Mouse (Mus musculus): Measurements from ENCODE around the gene Pah. TPM values are rescaled to one million over a fixed set of nuclear protein-coding genes. Genes with fewer than 3 reads are reported as not detected.
A peak's percentile ranks its signal among the peaks of the same experiment; 100 is the strongest.

The Pah gene
- total RNA-seq, 2 experiments from 2014 or later, result not detected

DNA sequence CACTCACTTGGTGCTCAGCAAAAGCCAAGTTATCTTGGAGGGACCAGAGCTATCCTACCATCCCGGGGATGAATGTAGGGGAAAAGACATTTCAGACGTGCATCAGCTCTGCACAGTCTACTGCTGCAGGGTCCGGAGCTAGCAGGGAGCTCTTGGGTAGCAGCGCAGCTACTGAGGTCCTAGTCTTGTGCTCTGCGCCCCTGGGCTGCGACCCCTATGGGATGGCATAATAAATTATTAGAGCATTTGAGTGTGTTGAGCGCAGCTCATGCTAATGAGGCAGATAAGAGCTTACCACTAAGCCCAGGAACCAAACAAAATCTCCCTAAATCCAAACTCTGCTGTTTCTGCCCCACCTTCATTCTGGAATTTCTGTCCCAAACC, 19.9 kb upstream of the Pah start:
- intact Hi-C loops (cut with DNase I), result loop anchor here (5.0 kb wide), 1 partner anchor 409 kb away; no protein-coding TSS in a partner anchor
- DNase-seq, result no peak

DNA sequence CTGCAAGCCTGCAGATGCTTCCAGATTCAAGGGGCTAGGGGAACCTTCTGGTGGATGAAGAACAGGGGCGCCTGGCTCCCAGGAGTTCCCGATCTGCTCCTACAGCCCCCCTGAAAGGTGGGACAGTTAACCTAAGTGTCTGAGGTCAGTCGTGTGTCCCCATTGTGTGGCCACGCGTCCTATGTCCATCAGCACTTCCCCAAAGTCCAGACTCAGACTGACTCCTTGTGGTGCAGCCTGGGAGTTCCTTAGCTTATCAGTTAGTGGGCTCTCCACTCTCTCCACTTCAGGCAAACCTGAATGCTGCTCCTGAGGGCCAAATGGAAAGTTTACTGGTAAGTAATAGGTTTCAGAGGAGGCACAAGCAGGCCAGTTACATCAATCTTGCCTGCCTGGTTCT, 19.3 kb upstream of the Pah start:
- DNase-seq, result no peak
- intact Hi-C loops (cut with DNase I), result loop anchor here (5.0 kb wide), 1 partner anchor 410 kb away; no protein-coding TSS in a partner anchor

DNA sequence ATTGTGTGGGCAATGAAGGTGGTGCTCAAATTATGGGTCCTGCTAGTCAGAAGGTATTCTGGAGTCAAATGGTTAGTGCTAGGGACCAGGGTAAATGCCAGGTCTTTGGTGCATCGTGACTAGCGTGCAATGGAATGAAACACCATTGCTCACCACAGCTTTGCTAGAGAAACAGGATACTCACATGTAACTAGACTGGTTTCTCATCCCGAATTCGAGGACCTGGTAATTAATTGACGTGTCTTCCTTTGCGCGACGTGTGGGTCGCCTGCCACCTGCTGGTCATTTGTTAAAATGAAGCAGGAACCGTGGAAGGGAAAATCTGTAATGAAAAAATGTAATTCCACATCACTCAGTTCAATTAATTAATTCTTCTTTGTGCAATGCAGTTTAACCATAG, 17.6 kb upstream of the Pah start:
- intact Hi-C loops (cut with DNase I), result loop anchor here (1.0 to 5.0 kb wide), 2 partner anchors 412 to 479 kb away; no protein-coding TSS in a partner anchor
- peak; percentile 66 for DNase-seq

DNA sequence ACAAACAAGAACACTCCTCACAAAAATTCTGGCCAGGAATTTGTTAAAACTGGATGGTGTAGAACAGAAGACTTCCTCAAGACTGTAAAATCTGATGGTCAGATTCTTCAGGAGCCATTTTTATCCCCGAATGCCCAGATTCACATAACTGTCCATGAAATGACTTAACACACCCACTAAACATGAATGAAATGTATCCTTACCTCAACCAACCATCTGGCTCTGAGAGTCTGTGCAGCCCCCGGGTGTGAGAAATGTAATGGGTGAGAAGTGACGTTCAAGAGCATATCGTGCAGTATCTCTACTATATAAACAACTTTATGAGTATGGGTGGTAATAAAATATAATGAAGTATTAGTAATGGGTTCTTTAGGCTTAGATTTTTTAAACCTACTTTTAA, 13.0 kb upstream of the Pah start:
- no peak for DNase-seq
- intact Hi-C loops (cut with DNase I), result no loop called here

DNA sequence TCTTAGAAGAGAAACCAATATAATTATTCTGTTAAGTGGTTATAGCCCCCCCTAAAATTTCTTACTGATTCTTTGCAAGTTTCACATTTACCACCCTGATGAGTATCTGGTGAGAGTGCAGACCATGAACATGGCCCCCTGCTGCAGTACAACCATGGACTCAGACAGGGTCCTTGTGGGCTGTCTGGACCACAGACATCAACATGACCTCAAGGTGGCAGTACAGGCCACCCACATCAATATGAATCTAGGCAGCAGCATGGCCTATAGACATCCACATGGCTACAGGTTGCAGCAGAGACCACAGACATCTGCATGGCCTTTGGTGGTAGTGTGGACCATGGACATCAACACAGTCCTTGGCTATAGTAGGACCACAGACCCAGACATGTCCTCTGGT, 8.5 kb upstream of the Pah start:
- DNase-seq, result no peak
- intact Hi-C loops (cut with DNase I), result no loop called here

DNA sequence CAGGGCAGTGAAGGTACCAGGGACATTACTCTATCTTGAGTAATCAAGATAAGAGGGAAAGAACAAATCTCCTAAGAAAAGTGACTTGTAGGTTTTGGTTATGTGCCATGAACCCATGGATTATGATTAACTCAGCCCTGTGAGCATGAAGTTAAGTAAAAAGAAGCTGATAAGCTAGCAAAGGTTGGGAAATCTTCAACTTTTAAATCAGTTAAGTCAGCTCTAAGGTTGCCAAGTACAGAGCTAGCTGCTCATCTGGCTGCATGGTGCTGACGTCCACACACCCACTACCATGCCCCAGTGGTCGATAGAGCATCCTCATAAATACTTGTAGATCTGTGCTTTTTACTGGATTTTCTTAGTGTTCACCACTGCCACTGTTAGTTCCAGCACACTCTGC, 3.0 kb upstream of the Pah start:
- intact Hi-C loops (cut with DNase I), result no loop called here
- no peak for DNase-seq

DNA sequence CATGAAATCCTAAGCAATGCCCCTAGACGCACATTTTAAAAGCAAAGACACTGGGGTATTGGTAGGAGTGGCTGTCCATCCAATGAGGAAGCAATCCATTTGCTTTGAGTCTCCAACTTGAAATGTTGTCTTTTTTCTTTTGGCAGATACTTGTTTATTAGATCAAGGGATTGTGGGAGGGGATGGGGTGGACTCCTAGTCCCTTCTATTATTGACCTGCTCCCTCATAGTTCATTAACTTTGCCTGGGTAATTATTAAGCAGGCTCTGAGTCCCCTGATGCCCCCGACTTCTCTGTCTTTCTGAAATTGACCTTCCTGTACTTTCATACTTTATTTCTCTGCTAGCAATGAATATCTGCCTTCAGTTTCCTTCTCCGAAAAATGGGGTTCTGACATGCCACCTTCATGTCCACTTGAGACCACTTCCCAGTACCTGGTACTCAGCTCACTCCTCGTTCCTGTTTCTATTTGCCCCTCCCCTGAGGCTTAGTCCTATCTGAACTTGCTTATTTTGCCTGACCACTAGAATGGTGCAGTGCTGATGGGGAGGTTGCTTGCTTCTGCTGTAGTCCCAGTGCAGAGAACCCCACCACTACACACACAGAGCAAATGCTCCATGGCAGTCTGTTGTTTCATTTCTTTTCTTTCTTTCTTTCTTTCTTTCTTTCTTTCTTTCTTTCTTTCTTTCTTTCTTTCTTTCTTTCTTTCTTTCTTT, 1.0 kb upstream of the Pah start:
- intact Hi-C loops (cut with DNase I), result no loop called here
- DNase-seq, result no peak

DNA sequence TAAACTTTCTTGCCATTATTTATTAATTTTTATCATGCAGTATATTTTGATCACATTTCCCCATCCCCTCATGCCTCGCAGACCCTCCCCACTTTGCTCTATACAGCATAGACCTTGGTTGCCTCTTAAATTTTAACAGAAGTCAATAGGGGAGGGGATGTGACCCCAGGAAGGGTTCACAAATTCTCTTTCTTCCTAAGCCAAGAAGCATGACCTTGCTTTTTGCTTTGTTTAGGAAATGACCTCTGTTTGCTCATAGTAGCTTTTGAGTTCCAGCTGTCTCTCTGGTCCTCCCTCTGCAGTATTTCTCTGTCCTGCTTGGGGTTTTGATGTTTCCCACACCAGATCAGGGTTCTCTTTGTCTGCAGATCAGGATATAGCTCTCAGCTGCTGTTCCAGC, 12.6 kb downstream of the Pah start:
- intact Hi-C loops (cut with DNase I), result no loop called here
- no peak for DNase-seq

DNA sequence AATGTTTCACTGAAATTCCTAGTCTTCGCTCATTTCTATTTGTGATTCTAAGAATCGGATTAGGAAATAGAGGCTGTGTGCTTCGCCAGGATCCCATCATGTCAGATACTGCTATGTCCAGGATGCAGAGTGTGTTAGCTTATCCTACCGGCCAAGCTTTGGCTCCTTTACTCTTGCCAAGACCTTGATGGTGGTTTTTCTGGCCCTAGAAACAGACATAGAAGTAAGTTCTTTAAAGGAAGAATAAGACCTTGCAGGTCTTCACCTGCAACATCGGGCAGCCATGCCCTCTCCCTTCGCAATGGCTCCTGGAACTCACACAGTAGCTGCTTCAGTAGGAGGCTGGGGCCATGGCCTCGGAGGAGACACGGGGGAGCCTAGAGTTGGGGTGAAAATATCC, 24.2 kb downstream of the Pah start:
- intact Hi-C loops (cut with DNase I), result no loop called here

DNA sequence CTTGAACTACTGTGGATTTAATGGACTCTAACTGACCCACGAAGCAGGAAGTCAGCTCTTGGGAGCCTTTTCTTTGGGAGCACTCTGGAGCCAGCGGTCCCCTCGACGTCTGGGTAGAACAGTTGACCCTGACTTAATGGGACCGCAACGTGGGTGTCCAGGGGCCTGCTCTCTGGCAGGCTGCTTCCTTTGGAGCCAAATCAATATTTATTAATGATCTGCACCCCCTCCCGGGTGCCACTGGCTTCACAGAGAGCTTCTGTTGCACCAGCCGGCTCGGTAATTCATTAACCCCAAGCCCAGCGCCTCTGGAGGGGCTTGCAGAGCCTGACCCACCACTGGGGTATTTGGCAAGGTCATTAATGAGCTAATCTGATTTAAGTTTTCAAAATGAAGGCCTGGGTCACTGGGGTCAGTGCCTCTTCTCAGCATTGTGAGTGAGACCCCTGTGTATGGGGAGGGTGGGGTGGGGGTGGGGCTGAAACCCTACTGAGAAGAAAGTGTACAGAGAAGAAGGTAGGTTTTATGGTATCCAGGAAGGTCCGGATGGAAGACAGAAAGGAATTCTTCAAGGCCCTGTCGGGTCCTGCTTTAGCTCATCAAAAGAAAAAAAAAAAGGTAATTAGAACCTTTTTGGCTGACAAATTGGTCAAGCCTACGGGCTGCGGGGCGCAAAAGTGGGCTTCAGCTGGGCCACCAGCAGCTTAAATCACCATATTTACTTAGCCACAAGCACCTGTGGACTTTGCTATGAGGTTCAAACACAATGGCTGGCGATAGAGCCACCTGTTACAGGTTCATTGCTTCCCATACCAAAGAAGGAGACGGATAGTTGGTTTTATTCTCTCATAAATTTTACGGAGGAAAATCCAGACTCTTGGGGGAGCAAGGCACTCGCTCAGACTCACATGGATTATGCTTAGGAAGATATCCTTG, 25.0 kb downstream of the Pah start:
- no peak for DNase-seq
- intact Hi-C loops (cut with DNase I), result no loop called here

More for the DNA sequence above, 24.2 kb downstream of the Pah start:
- no peak for DNase-seq

DNA sequence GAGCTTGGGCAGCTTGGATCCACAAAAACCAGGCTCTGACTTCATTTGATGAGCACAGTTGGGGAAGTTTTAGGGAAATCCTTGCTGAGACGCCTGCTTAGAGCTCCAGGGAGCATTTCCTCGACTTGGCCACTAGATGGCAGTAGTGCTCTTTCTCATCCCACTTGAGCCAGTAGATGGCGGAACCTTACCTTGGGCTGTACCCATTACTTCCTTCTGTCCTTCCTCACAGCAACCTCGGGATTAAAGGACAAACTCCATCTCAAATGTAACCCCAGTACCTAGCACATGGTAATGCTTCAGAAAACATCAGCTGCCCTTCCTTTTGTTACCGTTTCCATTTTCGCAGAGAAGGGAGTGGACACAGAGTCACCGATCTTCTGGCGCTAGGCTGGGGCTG, 31.1 kb downstream of the Pah start:
- intact Hi-C loops (cut with DNase I), result loop anchor here (5.0 kb wide), 1 partner anchor 775 kb away; no protein-coding TSS in a partner anchor
- peak; percentile 12 for DNase-seq

DNA sequence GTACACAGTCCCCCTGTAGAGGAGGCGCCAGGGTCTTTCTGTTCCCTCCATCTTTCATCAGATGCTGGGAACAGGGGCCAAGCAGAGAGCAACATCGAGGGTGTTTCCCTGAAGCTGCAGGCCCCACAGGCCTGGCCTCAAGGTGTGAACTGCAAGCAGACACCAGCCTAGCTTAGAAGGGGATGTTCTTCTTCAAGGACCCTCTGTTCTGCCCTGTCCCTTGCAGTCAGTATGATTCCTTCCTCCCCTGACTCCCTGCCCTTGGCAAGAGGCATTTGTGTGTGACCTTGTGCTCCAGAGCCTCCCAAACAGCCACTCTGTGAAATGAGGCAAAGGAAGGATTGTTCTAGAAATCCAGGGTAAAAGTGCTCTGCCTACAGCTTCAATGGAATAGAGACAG, 34.8 kb downstream of the Pah start:
- intact Hi-C loops (cut with DNase I), result no loop called here
- no peak for DNase-seq

DNA sequence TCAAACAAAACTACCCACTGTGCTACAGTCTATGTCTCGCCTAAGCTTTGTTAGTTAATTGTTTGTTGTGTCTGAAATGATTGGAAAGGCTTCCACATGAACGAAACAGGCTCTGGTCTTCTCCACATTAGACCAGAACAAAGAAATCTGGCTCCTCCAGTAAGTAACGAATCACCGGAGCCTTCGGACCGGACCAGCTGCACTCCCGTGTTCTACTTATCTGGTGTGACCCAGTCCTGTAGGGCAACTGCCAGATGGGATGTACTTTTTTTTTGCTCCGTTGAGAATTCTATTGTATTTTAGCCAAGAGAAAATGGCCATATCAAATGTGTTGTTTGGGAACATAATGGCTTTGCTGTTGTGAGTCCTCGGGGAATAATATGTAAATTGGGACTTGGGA, 42.2 kb downstream of the Pah start:
- DNase-seq, result no peak
- intact Hi-C loops (cut with DNase I), result no loop called here

DNA sequence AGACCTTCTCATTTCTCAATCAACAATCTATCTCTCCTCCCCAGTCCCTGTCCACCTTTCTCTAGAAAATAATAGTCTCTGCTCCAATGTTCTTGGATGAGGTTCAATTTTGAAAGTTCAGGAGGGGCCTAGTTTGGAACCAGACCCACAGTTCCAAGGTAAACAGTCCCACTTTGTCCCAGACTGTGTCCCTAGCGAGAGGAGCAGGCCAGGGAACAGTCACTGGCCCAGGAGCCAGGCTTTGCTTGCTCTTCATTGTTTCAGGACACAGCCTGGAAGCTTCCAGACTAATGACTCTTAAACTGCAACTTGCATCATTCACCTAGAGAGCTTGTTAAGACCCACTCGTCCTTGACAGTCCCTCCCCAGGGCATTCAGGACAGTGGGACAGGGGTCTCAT, 44.1 kb downstream of the Pah start:
- intact Hi-C loops (cut with DNase I), result no loop called here
- no peak for DNase-seq

DNA sequence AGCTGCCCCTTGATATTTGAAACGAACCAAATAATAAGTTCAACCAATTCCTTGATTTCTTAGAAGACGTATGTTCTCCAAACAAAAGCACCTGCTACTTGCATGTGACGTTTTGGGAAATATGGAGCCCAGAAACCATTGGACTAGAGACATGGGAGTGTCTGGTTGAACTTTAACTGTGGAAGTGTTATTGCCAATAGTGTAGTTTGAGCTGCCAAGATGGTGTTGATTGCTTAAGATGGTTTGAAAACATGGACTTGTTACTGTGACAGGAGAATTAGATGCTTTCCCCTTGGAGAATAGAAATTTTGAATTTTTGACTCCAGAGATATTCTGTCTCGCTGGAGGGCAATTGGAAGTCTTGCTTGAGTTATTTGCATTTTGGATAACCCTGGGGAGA, 50.9 kb downstream of the Pah start:
- intact Hi-C loops (cut with DNase I), result no loop called here

DNA sequence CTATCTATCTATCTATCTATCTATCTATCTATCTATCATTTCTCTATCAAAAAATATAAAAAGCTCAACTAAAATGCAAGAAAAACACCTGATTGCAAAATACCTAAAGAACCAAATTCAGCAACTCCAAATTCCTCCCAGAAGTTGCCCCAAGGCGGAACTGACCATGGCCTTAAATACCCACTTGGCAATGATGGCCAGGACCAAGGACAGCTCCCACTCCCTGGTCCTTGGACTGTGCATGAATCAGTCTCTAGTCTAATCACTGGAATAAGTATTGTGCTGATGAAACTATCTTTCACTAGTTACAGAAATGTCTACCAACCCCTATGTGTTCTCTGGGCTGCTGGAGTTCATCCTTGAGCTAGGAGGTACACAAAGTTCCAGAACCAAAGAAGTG, 65.1 kb downstream of the Pah start:
- DNase-seq, result no peak
- intact Hi-C loops (cut with DNase I), result no loop called here

More for the DNA sequence above, 50.9 kb downstream of the Pah start:
- DNase-seq, result no peak

DNA sequence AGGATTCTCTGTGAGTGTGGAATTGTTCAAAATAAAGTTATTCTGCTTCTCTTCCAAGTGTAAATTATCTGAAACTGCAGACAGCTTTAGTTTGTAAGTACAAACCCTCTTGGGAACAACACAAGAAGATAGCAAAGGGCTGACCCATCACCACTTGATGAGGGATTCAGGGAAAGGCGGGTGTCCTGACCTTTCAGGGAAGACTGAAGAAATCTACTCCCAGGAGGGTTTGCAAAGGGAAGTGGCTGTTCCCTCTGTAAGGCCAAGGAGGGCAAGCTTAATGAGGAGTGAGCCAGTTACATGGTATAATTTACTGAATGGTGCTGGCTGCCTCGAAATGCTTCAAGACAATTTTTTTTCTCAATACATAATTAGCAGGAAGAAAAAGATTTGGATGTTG, 72.3 kb downstream of the Pah start:
- no peak for DNase-seq
- intact Hi-C loops (cut with DNase I), result no loop called here

DNA sequence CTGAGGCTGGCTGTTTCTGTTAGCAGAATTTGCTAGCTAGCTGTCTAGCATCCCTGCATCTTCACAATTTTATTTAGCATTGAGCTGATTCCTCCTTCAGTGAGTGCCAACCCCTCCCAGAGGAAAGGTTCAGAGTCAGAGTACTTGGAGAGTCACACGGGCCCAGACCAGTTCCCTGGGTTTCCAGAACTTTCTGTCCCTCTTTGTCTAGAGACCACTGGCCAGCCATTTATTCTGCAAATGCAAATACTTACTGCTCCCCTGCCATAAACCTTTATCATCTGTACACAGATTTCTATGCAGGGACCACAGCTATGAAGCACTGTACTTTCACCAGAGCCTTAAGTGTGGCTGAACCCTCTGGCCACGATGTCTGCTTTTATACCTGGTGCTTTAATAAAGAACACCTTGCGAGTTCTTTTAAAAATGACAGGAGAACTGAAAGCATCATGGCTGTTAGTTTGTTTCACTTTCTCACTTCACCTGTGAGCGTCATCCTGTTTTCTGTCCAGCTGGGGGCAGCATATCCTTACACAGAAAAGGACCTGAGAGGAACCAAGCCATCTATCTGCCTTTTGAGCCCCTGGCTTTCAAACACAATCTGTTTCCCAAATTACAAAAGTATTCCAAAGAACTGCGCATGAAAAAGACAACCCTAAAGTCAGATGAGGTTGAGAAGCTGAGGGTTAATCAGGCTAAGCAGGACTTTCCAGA, 74.9 kb downstream of the Pah start:
- DNase-seq, result peak; percentile 46
- intact Hi-C loops (cut with DNase I), result no loop called here

DNA sequence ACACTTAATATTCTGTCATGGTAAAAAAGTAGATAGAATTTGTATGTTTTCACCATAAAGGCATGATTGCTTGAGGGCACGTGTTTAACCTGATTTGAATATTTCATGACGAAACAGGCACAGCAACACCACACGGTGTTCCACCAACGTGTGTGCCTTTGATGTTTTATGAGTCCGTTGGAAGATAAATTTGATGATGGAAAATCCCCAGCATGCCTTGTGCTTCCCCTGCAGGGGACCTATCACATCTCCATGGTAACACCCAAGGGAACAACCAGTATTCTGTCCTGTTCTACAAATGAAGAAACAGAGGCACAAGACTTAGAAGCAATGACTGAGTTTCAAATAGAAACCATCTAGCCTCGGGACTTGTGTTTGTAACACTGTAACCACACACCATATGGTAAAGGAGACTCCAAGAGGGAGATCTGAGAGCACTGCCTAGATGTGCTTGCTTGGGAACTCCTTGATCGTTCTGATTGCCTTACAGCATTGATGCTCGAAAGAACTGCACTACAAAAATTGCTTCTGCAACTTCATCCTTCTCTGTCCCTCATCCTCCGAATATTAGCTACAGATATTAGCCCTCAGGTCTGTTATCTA, 75.6 kb downstream of the Pah start:
- DNase-seq, result peak; percentile 5
- intact Hi-C loops (cut with DNase I), result no loop called here

DNA sequence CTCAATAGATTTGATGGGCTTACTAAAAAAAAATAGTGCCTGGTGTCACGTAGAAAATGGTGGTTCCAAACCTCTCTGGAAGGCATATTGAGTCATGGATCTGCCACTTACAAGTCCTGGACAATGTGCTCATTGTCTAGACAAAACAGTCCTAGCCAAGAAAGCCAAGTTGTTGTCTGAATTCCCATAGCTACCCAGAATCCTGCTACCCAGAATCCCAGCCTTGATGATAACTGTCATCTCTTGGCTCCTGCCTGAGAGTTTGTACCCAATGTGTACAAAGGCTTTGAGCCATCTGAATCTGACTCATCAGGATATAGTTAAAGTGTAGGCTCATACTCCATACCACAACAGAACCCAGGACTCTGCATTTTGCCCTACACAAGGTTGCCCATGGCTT, 80.6 kb downstream of the Pah start:
- DNase-seq, result no peak
- intact Hi-C loops (cut with DNase I), result no loop called here

DNA sequence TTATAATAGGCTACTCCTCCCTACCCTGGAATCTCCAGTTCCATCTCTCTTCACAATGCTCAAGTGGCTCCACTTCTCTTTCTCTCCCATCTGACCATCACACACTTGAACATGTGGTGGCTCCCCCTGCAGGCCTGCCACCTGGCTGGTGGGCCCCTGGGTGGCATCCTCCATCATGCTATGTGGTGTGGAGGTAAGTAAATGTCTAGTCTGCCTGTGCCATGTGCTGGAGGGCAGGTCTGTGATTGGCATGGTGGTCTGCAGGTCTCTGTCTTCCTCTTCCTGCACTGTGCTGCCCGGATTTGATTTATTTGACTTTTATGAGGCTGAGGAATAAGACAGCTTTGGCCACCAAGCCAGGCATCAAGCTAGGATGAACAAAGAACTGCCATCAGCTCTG, 103.6 kb downstream of the Pah start:
- intact Hi-C loops (cut with DNase I), result no loop called here
- DNase-seq, result no peak
